Mouse (Mus musculus) liver, embryonic 16.5 days (tissue): ENCODE measurements around the gene Gpr68. TPM values are rescaled to one million over a fixed set of nuclear protein-coding genes. Genes with fewer than 3 reads are reported as not detected.

Experiments
- ATAC-seq: fragments of 200-750 bp; cut with Nextera tagmentation; 2 replicates; pipeline ENCODE4 v1.8.0; 2017; ENCODE audit warnings: low read depth, mild to moderate bottlenecking, moderate number of reproducible peaks, moderate library complexity
- H3K27ac ChIP-seq: fragments of 300-500 bp; sonication (generic); 2 replicates; pipeline ENCODE4 v1.5.1; 2014; ENCODE audit warnings: mild to moderate bottlenecking, low read length
- H3K27me3 ChIP-seq: fragments of 300-500 bp; sonication (generic); 2 replicates; pipeline ENCODE4 v1.6.1; 2014; ENCODE audit warnings: low read depth, low read length, mixed read lengths; ENCODE audit not compliant: control insufficient read depth, insufficient read depth
- H3K36me3 ChIP-seq: fragments of 300-500 bp; sonication (generic); 2 replicates; pipeline ENCODE4 v1.6.1; 2014; ENCODE audit warnings: mild to moderate bottlenecking; ENCODE audit not compliant: control insufficient read depth, insufficient read depth
- H3K4me1 ChIP-seq: fragments of 300-500 bp; sonication (generic); 2 replicates; pipeline ENCODE4 v1.6.1; 2014; ENCODE audit warnings: low read depth, low read length, mixed read lengths; ENCODE audit not compliant: control insufficient read depth
- H3K4me2 ChIP-seq: fragments of 300-500 bp; sonication (generic); 2 replicates; pipeline ENCODE4 v1.6.1; 2014; ENCODE audit warnings: low read depth, low read length, mixed read lengths
- H3K4me3 ChIP-seq: fragments of 300-500 bp; sonication (generic); 2 replicates; pipeline ENCODE4 v1.5.1; 2014; ENCODE audit warnings: low read depth, mild to moderate bottlenecking, low read length
- H3K9ac ChIP-seq: fragments of 300-500 bp; sonication (generic); 2 replicates; pipeline ENCODE4 v1.6.1; 2014; ENCODE audit warnings: low read depth, low read length
- H3K9me3 ChIP-seq: fragments of 300-500 bp; sonication (generic); replicated peaks from 2 replicates; pipeline ENCODE4 v1.6.1; 2016; ENCODE audit warnings: low read length; ENCODE audit not compliant: control insufficient read depth
- WGBS: fragments of 180-500 bp; shearing (Covaris S2); extraction: QIAGEN DNeasy Blood & Tissue Kit; methylation state at CpG from one replicate; pipeline ENCODE4 v1.1.7; 2014; ENCODE audit not compliant: insufficient replicate concordance; 5-methylcytosine and 5-hydroxymethylcytosine counted together
- polyA plus RNA-seq: library from polyadenylated mRNA; unstranded; fragments of >200 nt; fragmentation: Nextera tagmentation; extraction: Ambion mirVana; gene quantifications from 2 replicates; pipeline ENCODE4 v1.2.1, GENCODE M21; 2015

Gene Gpr68
- polyA plus RNA-seq, 1 experiment from 2014 or later = 0.08 TPM

DNA sequence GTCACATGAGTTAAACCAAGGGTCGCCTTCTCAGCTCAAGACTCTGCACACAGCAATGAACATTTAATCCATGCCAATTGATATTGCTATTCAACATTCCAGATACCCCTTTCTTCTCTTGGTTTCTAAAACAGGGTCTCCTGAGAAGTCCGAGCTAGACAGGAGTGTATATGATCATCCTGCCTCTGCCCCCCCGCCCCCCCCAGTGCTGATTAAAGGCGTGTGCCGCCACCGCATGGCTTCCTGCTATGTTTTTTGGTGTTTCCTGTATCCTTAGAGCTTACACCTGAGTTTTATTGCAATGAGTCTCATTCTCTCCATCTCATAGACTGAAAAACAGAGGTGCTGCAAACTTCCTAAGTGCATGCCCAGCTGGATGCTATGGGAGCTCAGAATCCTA, 6.6 kb downstream of the Gpr68 start:
- Histone ChIP-seq H3K4me3 (no peak overlapping the region), H3K9me3 (no peaks in the 10 kb centered on the region), H3K9ac (no peak overlapping the region), H3K4me1 (no peaks in the 10 kb centered on the region), H3K36me3 (no peaks in the 10 kb centered on the region), H3K27me3 (peaks cover 39% of the 10 kb centered on the region), H3K27ac (no peak overlapping the region), H3K4me2 (no peak overlapping the region)
- ATAC-seq = no peak
- 44% methylated on average over 6 of the region's 6 CpGs for WGBS

DNA sequence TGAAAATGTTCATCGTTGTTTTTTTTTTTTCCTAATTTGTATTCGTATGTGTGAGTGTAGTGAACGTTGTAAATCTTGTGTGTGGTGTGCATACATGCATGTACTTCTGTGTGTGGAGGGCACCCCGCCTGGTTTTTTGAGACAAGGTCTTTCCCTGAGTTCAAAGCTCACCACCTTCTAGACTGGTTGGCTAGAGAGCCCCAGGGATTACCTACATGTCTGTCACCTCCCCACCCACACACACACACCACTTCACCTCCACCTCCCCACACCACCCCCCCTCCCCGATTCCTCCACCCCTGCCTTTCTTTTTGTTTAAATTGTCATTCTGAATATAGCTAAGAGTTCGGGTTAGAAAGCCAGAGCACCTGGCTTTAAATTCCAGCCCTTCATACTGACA, 7.1 kb downstream of the Gpr68 start:
- Histone ChIP-seq H3K27me3 (peaks cover 39% of the 10 kb centered on the region), H3K9me3 (no peaks in the 10 kb centered on the region), H3K9ac (no peak overlapping the region), H3K4me1 (no peaks in the 10 kb centered on the region), H3K27ac (no peak overlapping the region), H3K4me2 (no peak overlapping the region), H3K36me3 (no peaks in the 10 kb centered on the region), H3K4me3 (no peak overlapping the region)
- ATAC-seq = no peak
- 53% methylated on average over 6 of the region's 6 CpGs for WGBS

DNA sequence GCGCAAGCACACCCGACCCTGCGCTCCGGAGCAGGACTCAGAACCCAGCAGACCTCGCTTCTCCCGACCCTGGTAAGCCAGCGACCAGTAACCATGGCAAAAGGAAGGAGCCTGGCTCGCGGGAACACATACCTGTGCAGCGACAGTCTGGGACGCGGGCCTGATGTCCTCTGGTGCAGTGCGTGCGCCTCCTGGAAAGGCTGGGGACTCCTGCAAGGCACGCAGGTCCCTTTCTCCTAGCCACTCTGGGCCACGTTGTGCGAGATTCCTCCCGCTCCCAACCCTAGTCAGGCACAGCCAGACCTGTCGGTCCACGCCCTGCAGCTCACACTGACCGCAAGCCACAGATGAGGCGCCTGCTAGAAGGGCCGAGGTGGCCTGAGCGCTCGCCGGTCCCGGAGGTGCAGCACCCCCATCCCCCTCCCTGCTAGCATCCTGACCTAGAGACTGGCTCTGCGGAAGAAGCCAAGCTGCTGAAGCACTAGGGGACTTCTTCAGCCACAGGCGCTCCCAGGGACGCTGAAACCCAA, 8.8 kb downstream of the Gpr68 start:
- 0 out of 2 replicates have a peak overlapping the region, but pooled peaks have one; percentile 1 for H3K4me3 ChIP-seq

DNA sequence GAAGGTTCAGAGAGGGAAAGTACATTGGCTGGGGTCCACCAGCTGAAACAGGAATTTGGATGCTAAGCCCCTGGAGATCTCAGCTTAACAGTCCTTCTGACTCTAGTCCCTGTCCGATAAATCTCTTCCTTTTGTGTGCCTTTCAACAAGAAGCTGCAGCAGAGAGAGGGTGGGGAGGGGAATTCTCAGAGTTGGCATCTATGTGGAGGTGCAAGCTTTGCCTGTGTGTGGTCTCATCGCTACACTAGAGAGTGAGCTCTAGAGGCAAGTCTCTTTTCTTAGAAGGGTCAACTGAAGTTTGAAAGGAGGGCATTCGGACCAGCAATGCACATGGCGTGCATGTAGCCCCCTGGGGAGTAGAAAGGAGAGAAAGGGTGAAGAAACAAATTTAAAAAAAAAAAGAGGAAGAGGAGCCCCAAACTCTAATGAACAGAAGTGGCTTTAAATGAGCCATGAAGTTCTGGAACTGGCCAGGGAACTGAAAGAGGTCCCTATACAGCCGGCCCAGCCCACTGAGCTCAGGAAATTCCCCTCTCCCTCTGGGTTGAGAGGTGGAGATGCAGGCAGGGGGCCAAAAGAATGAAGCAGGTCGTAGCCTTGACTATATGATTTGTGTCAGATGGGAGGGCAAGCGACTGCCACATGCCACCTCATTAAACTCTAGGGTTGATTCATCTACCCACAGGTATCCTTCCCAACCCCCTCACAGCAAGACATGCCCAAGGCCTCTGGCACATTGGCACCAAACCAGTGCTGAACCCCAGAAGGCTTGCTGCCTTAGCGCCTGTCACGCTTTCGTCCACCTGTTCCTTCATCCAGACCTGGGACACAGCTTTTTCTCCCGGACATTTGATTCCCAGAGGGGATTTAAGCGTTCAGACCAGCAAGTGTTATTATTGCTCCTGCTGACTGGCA, 10.0 kb downstream of the Gpr68 start:
- H3K4me2 ChIP-seq = no peak overlapping the region
- H3K27me3 ChIP-seq = peaks cover 39% of the 10 kb centered on the region
- no peak overlapping the region for H3K4me3 ChIP-seq
- H3K9ac ChIP-seq = no peak overlapping the region
- H3K9me3 ChIP-seq = no peaks in the 10 kb centered on the region
- WGBS = 36% methylated on average over 12 of the region's 12 CpGs
- no peaks in the 10 kb centered on the region for H3K4me1 ChIP-seq
- H3K27ac ChIP-seq = no peak overlapping the region
- H3K36me3 ChIP-seq = no peaks in the 10 kb centered on the region
- no peak for ATAC-seq

More for the DNA sequence above, 8.8 kb downstream of the Gpr68 start:
- peaks cover 39% of the 10 kb centered on the region for H3K27me3 ChIP-seq
- no peak overlapping the region for H3K9ac ChIP-seq
- 0 out of 2 replicates have a peak overlapping the region, but pooled peaks have one; percentile 12 for H3K4me2 ChIP-seq
- H3K9me3 ChIP-seq = no peaks in the 10 kb centered on the region
- no peaks in the 10 kb centered on the region for H3K36me3 ChIP-seq
- 2% methylated on average over 30 of the region's 30 CpGs for WGBS
- no peak for ATAC-seq
- H3K4me1 ChIP-seq = no peaks in the 10 kb centered on the region
- no peak overlapping the region for H3K27ac ChIP-seq

DNA sequence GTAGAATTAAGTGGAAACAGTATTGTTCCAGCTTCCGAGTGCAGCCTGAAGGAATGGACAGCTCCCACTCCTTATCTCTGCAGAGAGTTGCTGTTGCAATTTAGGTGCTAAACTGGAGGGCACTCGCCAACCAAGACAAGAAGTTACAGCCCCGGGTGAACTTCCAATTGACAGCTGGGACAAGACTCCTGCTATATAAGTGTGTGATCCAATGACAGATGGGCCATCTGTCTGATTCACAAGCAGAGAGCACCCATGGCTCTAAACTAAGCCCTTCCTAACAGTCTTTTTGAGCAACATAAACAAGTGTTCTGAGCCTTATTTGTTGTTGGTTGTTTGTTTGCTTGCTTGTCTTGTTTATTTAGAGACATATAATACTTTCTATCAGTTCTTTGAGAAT, 11.3 kb downstream of the Gpr68 start:
- Histone ChIP-seq H3K9ac (no peak overlapping the region), H3K4me2 (no peak overlapping the region), H3K4me1 (no peaks in the 10 kb centered on the region), H3K27me3 (peaks cover 39% of the 10 kb centered on the region), H3K27ac (no peak overlapping the region), H3K9me3 (no peaks in the 10 kb centered on the region), H3K4me3 (no peak overlapping the region), H3K36me3 (no peaks in the 10 kb centered on the region)
- 18% methylated on average over 3 of the region's 3 CpGs for WGBS
- ATAC-seq = no peak

DNA sequence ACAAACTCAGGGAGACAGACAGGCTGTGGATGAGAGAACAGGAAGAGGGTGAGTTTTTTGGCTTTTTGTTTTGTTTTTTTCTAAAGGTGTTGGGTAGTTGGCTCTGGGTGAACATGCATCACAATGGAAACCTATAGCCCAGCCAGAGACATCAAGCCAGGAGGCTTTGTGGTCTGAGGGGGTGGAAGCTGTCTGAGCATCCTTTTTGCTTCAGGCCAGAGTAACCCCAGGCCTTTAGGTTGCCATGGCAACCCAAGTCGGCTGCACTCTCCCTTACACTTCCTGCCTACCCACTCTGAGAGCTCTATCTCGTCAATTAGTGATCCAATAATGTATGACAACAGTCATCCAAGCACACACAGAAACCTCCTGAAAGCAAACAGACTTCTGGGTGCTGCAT, 12.5 kb downstream of the Gpr68 start:
- Histone ChIP-seq H3K4me2 (no peak overlapping the region), H3K27me3 (peaks cover 30% of the 10 kb centered on the region), H3K4me1 (no peaks in the 10 kb centered on the region), H3K4me3 (no peak overlapping the region), H3K27ac (no peak overlapping the region), H3K9me3 (no peaks in the 10 kb centered on the region), H3K36me3 (no peaks in the 10 kb centered on the region), H3K9ac (no peak overlapping the region)
- 6% methylated on average over 2 of the region's 2 CpGs for WGBS
- ATAC-seq = no peak

DNA sequence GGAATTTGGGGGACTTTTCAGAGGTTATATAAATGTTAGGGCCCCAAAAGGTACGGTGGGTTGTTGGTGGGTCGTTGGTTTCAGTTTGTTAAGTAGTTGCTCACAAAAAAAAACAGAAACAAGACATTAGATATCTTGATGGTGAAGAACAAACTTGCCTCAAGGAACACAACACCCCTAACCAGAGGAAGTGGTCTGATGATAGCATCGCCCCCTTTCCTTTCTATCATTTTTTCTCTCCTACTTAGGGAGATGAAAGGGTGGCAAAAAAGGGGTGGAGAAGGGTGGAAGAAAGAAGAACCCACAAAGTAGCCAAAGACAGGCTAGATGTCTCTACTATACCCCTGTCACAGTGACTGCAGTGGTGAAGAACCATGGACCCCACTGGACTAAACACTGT, 17.4 kb downstream of the Gpr68 start:
- Histone ChIP-seq H3K27me3 (peaks cover 3% of the 10 kb centered on the region; the same call in 1 of the 2 replicates), H3K4me2 (no peak overlapping the region), H3K9me3 (no peaks in the 10 kb centered on the region), H3K4me3 (no peak overlapping the region), H3K9ac (no peak overlapping the region), H3K4me1 (no peaks in the 10 kb centered on the region), H3K36me3 (no peaks in the 10 kb centered on the region), H3K27ac (no peak overlapping the region)
- WGBS = 45% methylated on average over 3 of the region's 3 CpGs
- no peak for ATAC-seq

DNA sequence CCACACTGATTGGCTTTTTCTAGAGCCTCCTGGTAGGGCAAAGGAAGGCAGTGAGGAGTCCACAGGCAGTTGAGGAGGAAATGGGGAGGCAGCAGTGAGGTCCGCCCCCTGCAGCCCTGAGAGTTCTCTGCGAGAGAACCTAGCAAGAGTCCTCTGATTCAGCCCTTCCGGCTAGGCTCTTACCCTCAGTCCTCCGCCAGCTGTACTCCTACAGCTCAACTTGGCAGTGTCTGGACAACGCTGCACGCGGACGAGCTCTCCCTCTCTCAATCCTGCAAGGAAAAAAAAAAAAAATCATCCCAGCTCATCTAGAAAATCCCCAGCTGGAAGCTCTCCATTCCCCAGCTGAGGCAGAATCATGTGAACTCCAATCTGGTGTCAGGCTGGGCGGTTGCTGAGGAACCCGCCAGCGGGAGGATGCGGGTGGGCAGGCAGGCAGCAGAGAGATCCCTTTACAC, 20.2 kb downstream of the Gpr68 start:
- Histone ChIP-seq H3K36me3 (no peaks in the 10 kb centered on the region), H3K9ac (no peak overlapping the region), H3K4me2 (no peak overlapping the region), H3K27ac (no peak overlapping the region), H3K27me3 (peaks cover 3% of the 10 kb centered on the region; the same call in 1 of the 2 replicates), H3K4me3 (no peak overlapping the region), H3K9me3 (no peaks in the 10 kb centered on the region), H3K4me1 (no peaks in the 10 kb centered on the region)
- WGBS = 32% methylated on average over 12 of the region's 12 CpGs
- ATAC-seq = no peak

DNA sequence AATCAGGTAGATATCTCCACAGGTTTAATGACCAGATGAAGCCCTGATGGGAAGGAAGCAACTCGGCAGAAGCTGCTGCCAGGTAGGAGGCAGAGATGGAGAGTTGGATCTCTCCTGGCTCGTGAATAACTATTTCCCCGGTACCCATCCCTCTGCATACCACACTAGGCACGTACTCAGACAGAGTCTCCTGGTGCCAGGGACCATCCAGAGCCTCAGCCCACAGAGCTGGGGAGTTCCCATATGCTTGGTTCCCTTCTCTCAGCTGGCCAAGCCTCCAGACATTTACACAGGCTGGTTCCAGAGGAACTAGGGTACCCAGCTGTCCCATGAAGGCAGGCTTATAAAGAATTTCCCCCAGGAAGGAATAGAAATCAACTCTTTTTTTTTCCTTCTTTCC, 21.1 kb downstream of the Gpr68 start:
- H3K4me3 ChIP-seq = no peak overlapping the region
- ATAC-seq = no peak
- H3K9ac ChIP-seq = no peak overlapping the region
- H3K4me2 ChIP-seq = no peak overlapping the region
- H3K4me1 ChIP-seq = no peaks in the 10 kb centered on the region
- H3K36me3 ChIP-seq = no peaks in the 10 kb centered on the region
- H3K27ac ChIP-seq = no peak overlapping the region
- no peaks in the 10 kb centered on the region for H3K9me3 ChIP-seq
- 61% methylated on average over 4 of the region's 4 CpGs for WGBS
- peaks cover 3% of the 10 kb centered on the region; the same call in 1 of the 2 replicates for H3K27me3 ChIP-seq
